Mouse (Mus musculus): ENCODE data around the gene Nr5a1.

GRCm38 (mm10) chr2:38711421-38711861, 2.9 kb downstream of the Nr5a1 start:
- TF ChIP-seq EP300 (IDR thresholded peaks at IDR 0.05; ENCODE audit: low read depth) (no peak), CTCF (IDR thresholded peaks at IDR 0.05; ENCODE audit: low read depth) (no peak)
